Mouse (Mus musculus): ENCODE results near the gene Mob3b. TPM values are rescaled to one million over a fixed set of nuclear protein-coding genes. Genes with fewer than 3 reads are reported as not detected.
A peak's percentile ranks its signal among the peaks of the same experiment; 100 is the strongest.

Mob3b gene
- polyA plus RNA-seq, 1 experiment from 2014 or later, result 3.6 TPM

- no peak overlapping the region for H3K4me3 ChIP-seq
- H3K27me3 ChIP-seq, result no peaks in the 10 kb centered on the region
- no peak overlapping the region for H3K9ac ChIP-seq
- H3K4me1 ChIP-seq (replicated peaks), result 0 out of 2 replicates have a peak, but pooled peaks cover 3% of the 10 kb centered on the region
- H3K9me3 ChIP-seq, result no peaks in the 10 kb centered on the region
- H3K27ac ChIP-seq (replicated peaks), result no peak overlapping the region
- no peak overlapping the region for H3K4me2 ChIP-seq
- 66% methylated on average over 13 of the region's 13 CpGs for WGBS
- no peaks in the 10 kb centered on the region for H3K36me3 ChIP-seq
- ATAC-seq (ENCODE audit: low read depth), result no peak
These were observed 12.4 kb upstream of the Mob3b start for GRCm38 (mm10) chr4:35169571-35170125.

- no peaks in the 10 kb centered on the region for H3K36me3 ChIP-seq
- ATAC-seq (ENCODE audit: low read depth), result no peak
- H3K4me2 ChIP-seq, result no peak overlapping the region
- H3K9ac ChIP-seq, result no peak overlapping the region
- no peak overlapping the region for H3K27ac ChIP-seq (replicated peaks)
- H3K4me3 ChIP-seq, result no peak overlapping the region
- H3K9me3 ChIP-seq, result no peaks in the 10 kb centered on the region
- 0 out of 2 replicates have a peak, but pooled peaks cover 3% of the 10 kb centered on the region for H3K4me1 ChIP-seq (replicated peaks)
- no peaks in the 10 kb centered on the region for H3K27me3 ChIP-seq
- 73% methylated on average over 5 of the region's 5 CpGs for WGBS
These were observed 10.6 kb upstream of the Mob3b start for GRCm38 (mm10) chr4:35167855-35168254.

DNA sequence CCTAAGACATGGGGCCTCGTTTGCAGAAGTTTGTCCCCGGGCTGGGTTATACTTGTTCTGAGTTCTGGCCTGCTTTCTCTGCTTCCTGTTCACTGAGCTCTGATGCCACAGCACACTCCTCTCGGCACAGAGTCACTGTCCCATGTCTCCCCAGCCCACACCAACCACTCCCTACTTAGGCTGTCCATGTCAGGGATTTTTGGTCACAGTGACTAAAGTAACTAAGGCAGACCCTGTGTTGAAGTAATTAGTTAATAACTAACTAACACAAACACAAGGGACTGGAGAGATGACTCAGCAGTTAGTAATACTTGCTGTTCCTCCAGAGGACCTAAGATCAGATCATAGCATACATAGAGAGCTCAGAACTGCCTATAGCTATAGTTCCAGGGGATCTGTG is 8.7 kb upstream of the Mob3b start:
- H3K27me3 ChIP-seq, result no peaks in the 10 kb centered on the region
- H3K27ac ChIP-seq (replicated peaks), result no peak overlapping the region
- WGBS, result 81% methylated on average over 3 of the region's 3 CpGs

DNA sequence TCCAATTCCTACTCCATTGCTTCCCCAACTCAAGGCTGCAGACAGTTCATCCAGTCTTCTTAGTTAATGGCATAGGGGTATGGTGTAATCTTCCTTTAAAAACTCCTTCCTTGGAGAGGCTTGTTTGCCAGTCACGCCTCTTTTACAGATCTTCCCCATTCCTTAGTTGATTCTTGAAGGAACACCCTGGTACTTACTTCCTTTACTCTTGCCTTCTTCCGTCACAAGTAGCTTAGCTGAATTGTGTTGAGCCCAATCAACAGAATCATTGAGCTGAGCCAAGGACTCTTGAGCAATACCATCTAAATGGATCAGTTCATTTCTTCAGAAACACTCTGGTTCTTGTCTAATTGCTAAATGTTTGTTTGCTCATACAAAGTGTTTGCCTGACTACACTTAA is 8.0 kb upstream of the Mob3b start:
- H3K27ac ChIP-seq (replicated peaks), result no peak overlapping the region
- no peaks in the 10 kb centered on the region for H3K36me3 ChIP-seq
- no peak overlapping the region for H3K4me3 ChIP-seq
- H3K4me1 ChIP-seq (replicated peaks), result 0 out of 2 replicates have a peak, but pooled peaks cover 3% of the 10 kb centered on the region
- no peak overlapping the region for H3K4me2 ChIP-seq
- no peaks in the 10 kb centered on the region for H3K27me3 ChIP-seq
- no peaks in the 10 kb centered on the region for H3K9me3 ChIP-seq
- no peak for ATAC-seq (ENCODE audit: low read depth)
- 82% methylated on average over 2 of the region's 2 CpGs for WGBS
- H3K9ac ChIP-seq, result no peak overlapping the region

More for the DNA sequence above, 8.7 kb upstream of the Mob3b start:
- ATAC-seq (ENCODE audit: low read depth), result no peak
- H3K36me3 ChIP-seq, result no peaks in the 10 kb centered on the region
- H3K9me3 ChIP-seq, result no peaks in the 10 kb centered on the region
- H3K4me3 ChIP-seq, result no peak overlapping the region
- no peak overlapping the region for H3K9ac ChIP-seq
- 0 out of 2 replicates have a peak, but pooled peaks cover 3% of the 10 kb centered on the region for H3K4me1 ChIP-seq (replicated peaks)
- H3K4me2 ChIP-seq, result no peak overlapping the region

DNA sequence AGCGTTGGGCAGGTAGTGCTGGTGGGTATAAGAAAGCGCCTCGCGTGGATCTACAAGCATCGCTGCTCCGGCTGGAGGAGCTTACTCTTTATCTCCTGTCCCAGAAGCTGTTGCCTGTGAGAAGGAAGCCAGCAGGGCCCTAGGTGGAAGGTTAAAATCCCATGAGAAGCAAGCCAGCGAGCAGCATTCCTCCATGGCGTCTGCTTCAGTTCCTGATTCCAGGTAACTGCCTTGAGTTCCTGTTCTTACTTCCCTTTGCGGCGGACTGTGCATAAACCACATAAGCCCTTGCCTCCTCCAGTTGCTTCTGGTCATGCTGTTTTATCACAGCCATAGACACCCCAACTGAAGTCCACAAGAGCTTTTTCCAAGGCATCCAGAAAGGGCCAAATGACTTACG is 531 bp upstream of the Mob3b start:
- Histone ChIP-seq H3K4me3 (no peak overlapping the region), H3K9me3 (no peaks in the 10 kb centered on the region), H3K36me3 (no peaks in the 10 kb centered on the region), H3K27me3 (0 out of 2 replicates have a peak, but pooled peaks cover 5% of the 10 kb centered on the region), H3K9ac (no peak overlapping the region), H3K27ac (replicated peaks) (no peak overlapping the region), H3K4me1 (replicated peaks) (peaks cover 15% of the 10 kb centered on the region), H3K4me2 (peak overlapping the region; percentile 97; the same call in 1 of the 2 replicates)
- WGBS, result 66% methylated on average over 11 of the region's 11 CpGs
- ATAC-seq (ENCODE audit: low read depth), result no peak

GRCm38 (mm10) chr4:35156149-35156611 is 1.1 kb downstream of the Mob3b start:
- no peaks in the 10 kb centered on the region for H3K9me3 ChIP-seq
- 0 out of 2 replicates have a peak, but pooled peaks cover 5% of the 10 kb centered on the region for H3K27me3 ChIP-seq
- peaks cover 15% of the 10 kb centered on the region for H3K4me1 ChIP-seq (replicated peaks)
- WGBS, result under 1% methylated on average over 26 of the region's 26 CpGs
- peak overlapping the region; percentile 59 for H3K4me3 ChIP-seq
- ATAC-seq (ENCODE audit: low read depth), result peak; percentile 64
- peak overlapping the region; percentile 72 for H3K9ac ChIP-seq
- no peaks in the 10 kb centered on the region for H3K36me3 ChIP-seq
- peak overlapping the region; percentile 97 for H3K4me2 ChIP-seq
- peak overlapping the region; percentile 34 for H3K27ac ChIP-seq (replicated peaks)

DNA sequence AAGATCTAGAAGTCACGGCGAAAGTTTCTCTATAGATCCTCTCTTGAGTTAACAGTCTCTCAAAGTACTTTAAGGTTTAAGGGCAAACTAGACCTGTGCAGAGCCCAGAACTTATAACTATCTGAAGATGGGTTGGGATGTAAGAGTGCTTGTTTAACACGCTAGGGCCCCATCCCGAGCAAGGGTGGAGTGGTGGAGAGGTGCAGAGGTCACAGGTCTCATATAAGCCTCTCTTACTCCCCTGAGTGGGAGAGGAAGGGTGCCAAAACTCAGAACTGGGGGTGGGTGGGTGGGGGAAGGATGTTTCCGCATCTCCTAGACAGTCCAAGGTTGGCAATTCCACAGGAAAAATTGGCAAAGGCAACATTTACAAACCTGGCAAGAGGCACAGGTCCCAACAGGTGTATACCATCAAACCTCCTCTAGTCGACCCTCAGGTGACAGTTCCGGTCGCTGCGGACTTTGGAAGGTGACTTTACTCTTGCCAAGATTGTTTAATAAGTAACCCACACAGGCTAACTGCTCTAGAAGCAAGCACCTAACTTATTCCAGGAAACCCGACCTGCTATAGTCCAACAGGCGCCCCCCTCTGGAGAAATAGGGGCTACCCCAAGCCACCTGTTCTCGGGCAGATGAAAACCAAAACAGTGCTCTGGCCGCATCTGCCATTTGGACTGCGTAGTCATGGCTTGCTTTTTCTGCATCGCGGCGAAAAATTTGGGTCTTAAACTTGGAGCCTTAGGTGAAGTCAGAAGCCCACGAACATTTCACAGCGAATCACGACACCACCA is 2.0 kb downstream of the Mob3b start:
- no peak for ATAC-seq (ENCODE audit: low read depth)
- Histone ChIP-seq H3K4me3 (peak overlapping the region; percentile 59), H3K27me3 (0 out of 2 replicates have a peak, but pooled peaks cover 5% of the 10 kb centered on the region), H3K9ac (peak overlapping the region; percentile 72), H3K9me3 (no peaks in the 10 kb centered on the region), H3K27ac (replicated peaks) (no peak overlapping the region), H3K4me2 (peak overlapping the region; percentile 97), H3K4me1 (replicated peaks) (peaks cover 15% of the 10 kb centered on the region), H3K36me3 (no peaks in the 10 kb centered on the region)
- 23% methylated on average over 20 of the region's 20 CpGs for WGBS

DNA sequence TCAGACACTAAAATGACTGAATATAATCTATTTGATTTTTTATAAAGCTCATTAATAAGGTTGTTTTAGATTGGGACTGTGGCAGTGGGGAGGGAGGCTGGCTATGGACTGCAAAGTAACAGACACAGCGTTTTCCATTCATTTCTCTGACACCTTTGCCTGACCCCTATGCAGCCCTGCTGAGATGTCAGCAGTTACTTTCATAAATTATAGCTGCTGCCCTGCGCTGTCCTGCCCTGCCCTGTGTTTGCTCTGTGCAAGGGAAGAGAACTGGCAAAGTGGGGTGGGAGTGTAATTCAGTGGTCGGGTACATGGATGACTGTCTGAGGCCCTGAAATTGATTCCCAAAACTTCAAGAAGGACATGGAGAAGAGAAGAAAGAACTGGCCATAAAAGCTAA is 3.2 kb downstream of the Mob3b start:
- no peak overlapping the region for H3K9ac ChIP-seq

DNA sequence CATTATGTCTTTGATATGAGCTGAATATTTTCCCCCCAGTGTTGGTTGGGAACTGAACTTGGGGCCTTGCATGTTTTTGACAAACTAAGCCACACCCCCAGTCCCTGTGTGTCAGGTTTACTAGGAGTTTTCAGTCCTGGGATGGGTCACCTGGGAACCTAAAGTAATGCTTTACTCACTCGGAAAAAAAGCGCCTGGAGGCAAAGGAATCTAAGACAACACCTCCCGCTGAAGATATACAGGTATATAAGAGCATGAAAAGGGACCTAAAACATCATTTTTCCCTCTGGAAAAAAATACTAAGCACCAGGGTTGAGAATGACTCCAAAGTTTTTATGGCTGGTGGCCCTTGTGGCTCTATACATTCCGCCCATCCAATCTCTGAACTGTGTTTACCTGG is 5.5 kb downstream of the Mob3b start, which contains the start of gene Ifnk:
Gene Ifnk, plus strand, starts transcription at position 301 of the 400 bp plus-strand sequence.
- Histone ChIP-seq H3K27ac (replicated peaks) (no peak within 1 kb of the TSS), H3K36me3 (no peaks in the 10 kb centered on the region), H3K4me2 (no peak within 1 kb of the TSS), H3K4me1 (replicated peaks) (peaks cover 14% of the 10 kb centered on the region), H3K27me3 (no peaks in the 10 kb centered on the region), H3K9me3 (no peaks in the 10 kb centered on the region), H3K9ac (no peak within 1 kb of the TSS), H3K4me3 (no peak within 1 kb of the TSS)
- no peak for ATAC-seq (ENCODE audit: low read depth)
- 91% methylated on average over 4 of the region's 4 CpGs for WGBS

More for the DNA sequence above, 3.2 kb downstream of the Mob3b start:
- Histone ChIP-seq H3K27me3 (0 out of 2 replicates have a peak, but pooled peaks cover 5% of the 10 kb centered on the region), H3K27ac (replicated peaks) (no peak overlapping the region), H3K4me1 (replicated peaks) (peaks cover 15% of the 10 kb centered on the region), H3K9me3 (no peaks in the 10 kb centered on the region), H3K4me3 (no peak overlapping the region), H3K36me3 (no peaks in the 10 kb centered on the region), H3K4me2 (no peak overlapping the region)
- WGBS, result 4% methylated on average over 3 of the region's 3 CpGs
- no peak for ATAC-seq (ENCODE audit: low read depth)

DNA sequence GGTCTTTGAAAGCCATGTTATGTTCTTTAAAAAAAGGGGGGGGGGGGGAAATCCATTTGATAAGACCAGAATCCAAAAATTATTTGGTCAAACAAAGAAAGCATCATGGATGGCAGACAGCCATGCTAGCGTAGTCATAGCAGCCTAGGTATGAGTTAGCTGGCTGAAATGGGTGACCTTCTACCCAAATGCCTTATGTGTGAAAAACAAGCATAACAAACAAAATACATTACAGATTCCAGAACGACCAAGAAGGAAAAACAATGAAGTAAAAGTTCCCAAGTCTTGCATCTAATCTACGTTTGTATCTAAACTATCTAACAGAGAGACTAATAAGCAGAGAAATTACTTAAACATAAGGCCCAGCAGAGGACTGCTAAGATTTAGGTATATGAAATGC is 6.6 kb downstream of the Mob3b start:
- no peak overlapping the region for H3K9ac ChIP-seq
- no peak overlapping the region for H3K4me2 ChIP-seq
- H3K27me3 ChIP-seq, result no peaks in the 10 kb centered on the region
- WGBS, result 91% methylated on average over 3 of the region's 3 CpGs
- no peaks in the 10 kb centered on the region for H3K36me3 ChIP-seq
- H3K4me1 ChIP-seq (replicated peaks), result peaks cover 4% of the 10 kb centered on the region
- H3K9me3 ChIP-seq, result no peaks in the 10 kb centered on the region
- H3K27ac ChIP-seq (replicated peaks), result no peak overlapping the region
- no peak overlapping the region for H3K4me3 ChIP-seq
- no peak for ATAC-seq (ENCODE audit: low read depth)

GRCm38 (mm10) chr4:35148326-35148725 is 9.0 kb downstream of the Mob3b start:
- no peaks in the 10 kb centered on the region for H3K36me3 ChIP-seq
- H3K9ac ChIP-seq, result no peak overlapping the region
- 88% methylated on average over 4 of the region's 4 CpGs for WGBS
- no peak overlapping the region for H3K4me3 ChIP-seq
- H3K4me2 ChIP-seq, result no peak overlapping the region
- no peaks in the 10 kb centered on the region for H3K4me1 ChIP-seq (replicated peaks)
- H3K27ac ChIP-seq (replicated peaks), result no peak overlapping the region
- H3K9me3 ChIP-seq, result no peaks in the 10 kb centered on the region
- no peak for ATAC-seq (ENCODE audit: low read depth)
- no peaks in the 10 kb centered on the region for H3K27me3 ChIP-seq

DNA sequence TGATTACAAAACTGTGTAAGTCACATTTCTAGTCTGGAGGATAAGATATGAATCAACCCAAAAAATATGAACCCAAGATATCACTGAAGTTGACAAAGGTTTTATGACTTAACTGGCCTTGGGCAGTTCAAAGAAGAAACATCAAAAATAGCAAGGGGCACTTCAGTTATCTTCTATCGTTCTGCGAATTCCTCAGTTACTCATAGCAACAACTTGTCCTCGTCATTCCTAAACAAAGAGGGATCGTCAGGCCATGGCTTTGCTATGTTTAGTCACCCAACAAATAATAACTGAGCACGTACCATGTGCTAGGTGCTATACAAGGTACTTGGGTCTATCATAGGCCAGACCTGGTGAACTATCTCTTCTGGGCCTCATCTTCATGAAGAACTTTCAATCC is 10.7 kb downstream of the Mob3b start:
- Histone ChIP-seq H3K4me2 (no peak overlapping the region), H3K4me1 (replicated peaks) (no peaks in the 10 kb centered on the region), H3K9ac (no peak overlapping the region), H3K36me3 (no peaks in the 10 kb centered on the region), H3K9me3 (no peaks in the 10 kb centered on the region), H3K4me3 (no peak overlapping the region), H3K27me3 (no peaks in the 10 kb centered on the region), H3K27ac (replicated peaks) (no peak overlapping the region)
- 91% methylated on average over 5 of the region's 5 CpGs for WGBS
- no peak for ATAC-seq (ENCODE audit: low read depth)
